19 mouse cellular contexts compared by ENCODE assay signal in the genomic region with DNA sequence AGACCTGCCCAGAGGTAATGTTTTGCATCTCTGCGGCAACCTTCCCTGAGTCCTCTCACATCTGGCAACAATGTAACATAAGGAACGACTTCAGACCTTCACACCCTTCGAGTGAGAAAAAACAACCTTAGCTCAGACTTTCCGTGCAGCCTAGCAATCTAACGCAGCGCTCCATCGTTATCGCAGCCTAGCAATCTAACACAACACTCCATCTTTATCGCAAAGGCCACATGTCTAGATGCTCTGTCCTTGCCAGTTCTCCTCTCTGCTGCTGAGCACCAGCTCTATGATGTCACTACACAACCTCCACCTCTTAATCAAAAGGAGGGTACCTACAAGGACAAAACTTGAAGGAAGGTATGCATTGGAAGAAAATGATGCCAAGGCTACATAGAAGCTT.
"Had no signal": no experiment of that assay in that cellular context is flagged by ENCODE, and none has a peak within 500 bp of the region (broad histone marks: within the 10 kb centered on the region; RNA-seq: fewer than 3 reads in every experiment).

No protein-coding gene starts in this region.

- H3K9ac ChIP-seq: lung, embryonic 14.5 days; midbrain, embryonic 12.5 days; neural tube, embryonic 13.5 days; neural tube, embryonic 15.5 days; stomach, embryonic 15.5 days had no signal

- H3K27me3 ChIP-seq: midbrain, embryonic 12.5 days; neural tube, embryonic 13.5 days; neural tube, embryonic 15.5 days; stomach, embryonic 15.5 days had no signal

- H3K9me3 ChIP-seq: midbrain, embryonic 10.5 days; midbrain, embryonic 12.5 days; neural tube, embryonic 13.5 days; neural tube, embryonic 15.5 days; stomach, embryonic 15.5 days had no signal

- H3K4me2 ChIP-seq: lung, embryonic 14.5 days; midbrain, embryonic 12.5 days; neural tube, embryonic 13.5 days; neural tube, embryonic 15.5 days; stomach, embryonic 15.5 days had no signal

- H3K27ac ChIP-seq: midbrain, embryonic 10.5 days; midbrain, embryonic 12.5 days; neural tube, embryonic 13.5 days; neural tube, embryonic 15.5 days; stomach, embryonic 15.5 days; stomach, postnatal 0 days had no signal

- DNase-seq: lung, adult 18-20 months; lung, embryonic 14.5 days; lung, postnatal 10 days; lung, postnatal 4 days; midbrain, embryonic 14.5 days; retina, postnatal 1 day; right cerebral cortex, adult 18-20 months; right cerebral cortex, postnatal 14 days; thymus, adult 2 months; thymus, postnatal 25 days; thymus, postnatal 4 days had no signal

- H3K4me3 ChIP-seq: midbrain, embryonic 10.5 days; midbrain, embryonic 12.5 days; myocyte; neural tube, embryonic 13.5 days; neural tube, embryonic 15.5 days; stomach, embryonic 15.5 days had no signal

- ATAC-seq: midbrain, embryonic 16.5 days had no signal

- H3K36me3 ChIP-seq: midbrain, embryonic 10.5 days; midbrain, embryonic 12.5 days; neural tube, embryonic 13.5 days; neural tube, embryonic 15.5 days had no signal
